Mouse (Mus musculus) heart, embryonic 11.5 days (tissue): ENCODE measurements around the gene Mctp1. TPM values are rescaled to one million over a fixed set of nuclear protein-coding genes. Genes with fewer than 3 reads are reported as not detected.
"Not testable (repeated sequence)": the region's sequence is repeated elsewhere in the genome, so short reads cannot be mapped to it uniquely, and the experiment has no call there.

Source experiments
- ATAC-seq: fragments of 200-750 bp; cut with Nextera tagmentation; replicated peaks from 2 replicates; pipeline ENCODE4 v1.8.0; 2017; ENCODE audit warnings: moderate library complexity; ENCODE audit not compliant: insufficient number of reproducible peaks, low FRiP score, low TSS enrichment
- H3K27ac ChIP-seq: fragments of 300-500 bp; sonication (generic); 2 replicates; pipeline ENCODE4 v1.5.1; 2014; ENCODE audit warnings: mild to moderate bottlenecking, low read depth, low read length
- H3K27me3 ChIP-seq: fragments of 300-500 bp; sonication (generic); 2 replicates; pipeline ENCODE4 v1.6.1; 2014; ENCODE audit warnings: mild to moderate bottlenecking, low read length, mixed read lengths; ENCODE audit not compliant: control insufficient read depth, insufficient read depth
- H3K36me3 ChIP-seq: fragments of 300-500 bp; sonication (generic); 2 replicates; pipeline ENCODE4 v1.6.1; 2014; ENCODE audit warnings: mild to moderate bottlenecking, low read length, moderate library complexity, mixed read lengths; ENCODE audit not compliant: control insufficient read depth, insufficient read depth
- H3K4me1 ChIP-seq: fragments of 300-500 bp; sonication (generic); 2 replicates; pipeline ENCODE4 v1.6.1; 2014; ENCODE audit warnings: low read length; ENCODE audit not compliant: control insufficient read depth, insufficient read depth
- H3K4me2 ChIP-seq: fragments of 300-500 bp; sonication (generic); 2 replicates; pipeline ENCODE4 v1.6.1; 2014; ENCODE audit warnings: mild to moderate bottlenecking, moderate library complexity
- H3K4me3 ChIP-seq: fragments of 300-500 bp; sonication (generic); 2 replicates; pipeline ENCODE4 v1.5.1; 2014; ENCODE audit warnings: low read depth, low read length
- H3K9ac ChIP-seq: fragments of 300-500 bp; sonication (generic); 2 replicates; pipeline ENCODE4 v1.6.1; 2014; ENCODE audit warnings: mild to moderate bottlenecking, low read depth, low read length, moderate library complexity
- H3K9me3 ChIP-seq: fragments of 300-500 bp; sonication (generic); replicated peaks from 2 replicates; pipeline ENCODE4 v1.6.1; 2016; ENCODE audit warnings: low read length; ENCODE audit not compliant: control insufficient read depth
- WGBS: fragments of 180-500 bp; shearing (Covaris S2); extraction: QIAGEN DNeasy Blood & Tissue Kit; methylation state at CpG from one replicate; pipeline ENCODE4 v1.1.7; 2014; ENCODE audit not compliant: insufficient replicate concordance; 5-methylcytosine and 5-hydroxymethylcytosine counted together
- polyA plus RNA-seq: library from polyadenylated mRNA; unstranded; fragments of >200 nt; fragmentation: Nextera tagmentation; extraction: Ambion mirVana; gene quantifications from 2 replicates; pipeline ENCODE4 v1.2.1, GENCODE M21; 2014

Mctp1 gene
- polyA plus RNA-seq, 1 experiment from 2014 or later = 0.37 TPM

GRCm38 (mm10) chr13:76564061-76564460, 179.7 kb downstream of the Mctp1 start:
- Histone ChIP-seq H3K9me3 (no peaks in the 10 kb centered on the region), H3K4me2 (no peak overlapping the region), H3K4me1 (no peaks in the 10 kb centered on the region), H3K27ac (no peak overlapping the region), H3K27me3 (no peaks in the 10 kb centered on the region), H3K4me3 (no peak overlapping the region), H3K36me3 (no peaks in the 10 kb centered on the region), H3K9ac (no peak overlapping the region)
- ATAC-seq = no peak

GRCm38 (mm10) chr13:76566024-76566423, 181.7 kb downstream of the Mctp1 start:
- no peaks in the 10 kb centered on the region for H3K36me3 ChIP-seq
- H3K27me3 ChIP-seq = no peaks in the 10 kb centered on the region
- no peak overlapping the region for H3K9ac ChIP-seq
- ATAC-seq = no peak
- no peaks in the 10 kb centered on the region for H3K9me3 ChIP-seq
- H3K4me1 ChIP-seq = no peaks in the 10 kb centered on the region
- no peak overlapping the region for H3K4me3 ChIP-seq
- H3K27ac ChIP-seq = no peak overlapping the region
- 81% methylated on average over 3 of the region's 3 CpGs for WGBS
- no peak overlapping the region for H3K4me2 ChIP-seq

- WGBS = 78% methylated on average over 4 of the region's 4 CpGs
- no peak overlapping the region for H3K4me3 ChIP-seq
- H3K36me3 ChIP-seq = no peaks in the 10 kb centered on the region
- H3K4me2 ChIP-seq = no peak overlapping the region
- H3K4me1 ChIP-seq = no peaks in the 10 kb centered on the region
- no peak overlapping the region for H3K9ac ChIP-seq
- H3K27me3 ChIP-seq = no peaks in the 10 kb centered on the region
- no peak overlapping the region for H3K27ac ChIP-seq
- no peaks in the 10 kb centered on the region for H3K9me3 ChIP-seq
- ATAC-seq = no peak
Measured at GRCm38 (mm10) chr13:76567448-76567847, 183.1 kb downstream of the Mctp1 start.

- no peaks in the 10 kb centered on the region for H3K27me3 ChIP-seq
- H3K4me2 ChIP-seq = no peak overlapping the region
- no peak overlapping the region for H3K4me3 ChIP-seq
- no peaks in the 10 kb centered on the region for H3K4me1 ChIP-seq
- H3K36me3 ChIP-seq = no peaks in the 10 kb centered on the region
- WGBS = 68% methylated on average over 2 of the region's 2 CpGs
- no peak overlapping the region for H3K27ac ChIP-seq
- H3K9me3 ChIP-seq = no peaks in the 10 kb centered on the region
- no peak overlapping the region for H3K9ac ChIP-seq
- no peak for ATAC-seq
Measured at GRCm38 (mm10) chr13:76568569-76569211, 184.4 kb downstream of the Mctp1 start.

- Histone ChIP-seq H3K27ac (no peak overlapping the region), H3K4me2 (no peak overlapping the region), H3K4me1 (no peaks in the 10 kb centered on the region), H3K9ac (no peak overlapping the region), H3K36me3 (no peaks in the 10 kb centered on the region), H3K9me3 (no peaks in the 10 kb centered on the region), H3K4me3 (no peak overlapping the region), H3K27me3 (no peaks in the 10 kb centered on the region)
- no peak for ATAC-seq
- 24% methylated on average over 5 of the region's 5 CpGs for WGBS
Measured at GRCm38 (mm10) chr13:76579414-76579813, 195.1 kb downstream of the Mctp1 start.

GRCm38 (mm10) chr13:76585447-76585846, 201.1 kb downstream of the Mctp1 start:
- no peaks in the 10 kb centered on the region for H3K4me1 ChIP-seq
- no peak overlapping the region for H3K27ac ChIP-seq
- H3K9me3 ChIP-seq = no peaks in the 10 kb centered on the region
- no peaks in the 10 kb centered on the region for H3K27me3 ChIP-seq
- ATAC-seq = no peak
- H3K4me3 ChIP-seq = no peak overlapping the region
- WGBS = 50% methylated on average over 3 of the region's 3 CpGs
- H3K36me3 ChIP-seq = no peaks in the 10 kb centered on the region
- H3K9ac ChIP-seq = no peak overlapping the region
- H3K4me2 ChIP-seq = no peak overlapping the region

- not testable (repeated sequence) for H3K9ac ChIP-seq, H3K4me3 ChIP-seq, H3K27me3 ChIP-seq, H3K36me3 ChIP-seq, H3K4me2 ChIP-seq, H3K4me1 ChIP-seq, H3K27ac ChIP-seq, H3K9me3 ChIP-seq
- 85% methylated on average over 11 of the region's 11 CpGs for whole genome bisulfite sequencing
- ATAC-seq = peak; percentile 63; the same call in 1 of the 2 replicates
Measured at GRCm38 (mm10) chr13:76590709-76591108, 206.4 kb downstream of the Mctp1 start.

GRCm38 (mm10) chr13:76591189-76591588, 206.9 kb downstream of the Mctp1 start:
- Histone ChIP-seq H3K27ac (no peak overlapping the region), H3K4me2 (no peak overlapping the region), H3K4me3 (no peak overlapping the region), H3K27me3 (no peaks in the 10 kb centered on the region), H3K4me1 (no peaks in the 10 kb centered on the region), H3K9ac (no peak overlapping the region), H3K36me3 (no peaks in the 10 kb centered on the region), H3K9me3 (no peaks in the 10 kb centered on the region)
- no peak for ATAC-seq

GRCm38 (mm10) chr13:76591692-76592091, 207.4 kb downstream of the Mctp1 start:
- Histone ChIP-seq H3K27ac (no peak overlapping the region), H3K4me2 (no peak overlapping the region), H3K27me3 (no peaks in the 10 kb centered on the region), H3K9ac (no peak overlapping the region), H3K9me3 (no peaks in the 10 kb centered on the region), H3K4me1 (no peaks in the 10 kb centered on the region), H3K36me3 (no peaks in the 10 kb centered on the region), H3K4me3 (no peak overlapping the region)
- WGBS = 68% methylated on average over 1 of the region's 1 CpGs
- no peak for ATAC-seq
